Mouse (Mus musculus): ENCODE data around the gene Vax1.

The Vax1 gene

DNA sequence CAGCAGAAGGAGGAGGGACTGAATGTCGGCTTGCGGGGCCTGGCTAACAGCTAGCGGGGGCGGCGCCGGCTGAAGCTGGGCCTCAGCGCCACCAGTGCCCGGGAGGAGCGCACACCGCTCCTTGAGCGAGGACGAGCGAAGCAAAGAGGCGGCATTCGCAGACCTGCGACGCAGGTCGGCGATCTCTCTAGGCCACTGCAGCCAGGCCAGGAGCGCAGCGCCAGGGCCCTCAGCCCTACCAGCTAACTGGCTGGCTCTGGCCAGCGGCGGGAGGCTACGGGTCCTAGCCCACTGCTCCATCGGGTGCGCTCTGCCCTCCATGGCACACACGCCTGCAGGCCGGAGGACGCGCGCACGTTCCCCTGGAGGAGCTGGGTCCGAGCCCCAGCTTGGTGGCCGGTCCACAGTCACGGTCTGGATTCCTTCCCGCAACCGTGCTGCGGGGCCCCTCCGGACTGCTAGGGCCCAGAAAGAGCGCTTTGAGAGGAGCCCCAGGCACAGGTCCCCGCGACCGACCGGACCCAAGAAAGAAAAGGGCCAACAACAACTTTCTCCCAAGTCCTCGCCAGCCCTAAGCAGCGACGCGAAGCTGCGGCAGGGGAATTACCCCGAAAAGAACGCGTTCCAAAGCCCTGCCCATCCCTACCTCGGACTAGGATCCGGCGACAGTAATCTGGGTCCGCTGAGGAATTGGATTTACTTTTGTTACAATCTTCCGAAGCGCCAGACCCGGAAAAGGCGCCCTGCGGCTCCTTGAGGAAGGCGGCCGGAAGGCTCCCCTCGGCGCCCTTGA, 517 bp downstream of the Vax1 start:
- DNase-seq, result no peak

DNA sequence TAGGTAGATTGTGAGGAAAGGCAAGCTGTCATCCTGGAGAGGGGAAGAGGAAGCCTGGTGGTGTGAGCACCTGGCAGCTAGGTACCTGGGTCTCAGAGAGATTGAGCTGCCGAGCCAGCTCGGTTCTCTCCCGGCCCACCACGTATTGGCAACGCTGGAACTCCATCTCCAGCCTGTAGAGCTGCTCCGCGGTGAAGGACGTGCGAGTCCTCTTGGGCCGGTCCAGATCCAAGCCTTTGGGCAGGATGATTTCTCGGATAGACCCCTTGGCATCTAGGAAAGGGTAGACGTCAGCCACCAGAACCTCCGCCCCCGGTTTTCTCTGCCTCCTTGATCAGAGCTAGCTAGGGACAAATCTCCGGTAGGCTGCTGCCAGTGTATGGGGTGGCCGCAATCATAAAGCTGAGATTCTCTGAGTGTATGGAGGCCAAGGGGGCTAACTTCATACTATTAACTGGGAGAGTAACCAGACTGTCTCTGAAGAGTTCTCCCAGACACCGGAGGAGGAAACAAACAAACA, 1.4 kb downstream of the Vax1 start:
- DNase-seq, result no peak

DNA sequence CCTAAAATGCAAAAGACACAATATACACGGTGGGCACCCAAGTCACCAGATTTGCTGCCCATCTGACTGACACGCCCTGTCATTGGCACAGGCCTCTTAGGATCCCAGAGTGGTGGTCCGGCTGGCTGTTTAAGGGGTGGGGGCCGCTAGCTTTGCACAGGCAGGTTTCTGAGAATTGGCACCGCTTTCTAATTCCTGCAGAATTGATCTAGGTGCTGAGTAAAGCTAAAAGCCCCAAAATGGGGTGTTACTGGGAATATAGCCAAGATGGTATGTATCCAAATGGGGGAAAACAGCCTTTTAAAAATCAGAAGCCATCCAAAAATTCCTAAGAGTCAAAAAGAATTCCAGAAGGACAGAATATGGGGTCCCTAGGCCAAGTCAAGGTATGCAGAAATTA, 2.0 kb downstream of the Vax1 start:
- DNase-seq, result no peak

DNA sequence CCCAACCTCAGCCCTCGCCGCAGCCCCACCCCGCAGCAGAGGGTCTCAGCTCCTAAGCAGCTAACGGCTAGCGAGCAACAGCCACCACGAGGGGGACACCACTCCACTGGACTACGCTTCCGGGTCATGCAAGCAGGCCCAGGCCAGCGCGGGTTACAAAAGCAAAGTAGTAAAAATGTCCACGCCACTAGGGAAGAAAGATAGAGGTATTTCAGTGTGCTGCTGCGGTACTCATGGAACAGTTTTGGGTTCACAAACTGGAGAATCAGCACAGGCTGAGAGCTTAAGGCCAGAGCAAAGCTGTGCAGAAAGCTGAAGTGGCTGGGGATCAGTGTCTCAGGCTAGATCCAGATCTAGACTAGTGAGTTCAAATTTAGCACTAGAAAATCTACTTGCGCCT, 3.0 kb downstream of the Vax1 start:
- no peak for DNase-seq

DNA sequence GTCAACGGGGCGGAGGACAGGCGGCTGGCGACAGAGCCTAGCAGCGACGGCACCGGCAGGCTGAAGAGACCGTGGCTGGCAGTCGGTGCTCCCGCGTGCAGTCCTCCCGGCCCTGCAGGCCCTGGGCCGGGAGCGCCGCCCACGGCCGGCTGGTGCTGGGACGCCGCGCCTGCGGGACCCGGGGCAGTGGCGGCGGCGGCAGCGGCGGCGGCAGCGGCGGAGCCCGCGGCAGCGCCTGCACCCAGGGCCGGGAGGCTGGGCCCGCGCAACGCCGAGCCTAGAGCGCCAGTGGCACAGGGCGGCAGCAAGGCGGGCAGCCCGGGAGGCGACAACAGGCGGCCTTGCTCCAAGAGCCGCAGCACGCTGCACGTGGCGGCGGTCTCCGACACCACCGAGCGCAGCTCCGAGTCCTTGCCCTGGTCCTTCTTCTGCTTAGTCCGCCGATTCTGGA, 3.5 kb downstream of the Vax1 start:
- no peak for DNase-seq

DNA sequence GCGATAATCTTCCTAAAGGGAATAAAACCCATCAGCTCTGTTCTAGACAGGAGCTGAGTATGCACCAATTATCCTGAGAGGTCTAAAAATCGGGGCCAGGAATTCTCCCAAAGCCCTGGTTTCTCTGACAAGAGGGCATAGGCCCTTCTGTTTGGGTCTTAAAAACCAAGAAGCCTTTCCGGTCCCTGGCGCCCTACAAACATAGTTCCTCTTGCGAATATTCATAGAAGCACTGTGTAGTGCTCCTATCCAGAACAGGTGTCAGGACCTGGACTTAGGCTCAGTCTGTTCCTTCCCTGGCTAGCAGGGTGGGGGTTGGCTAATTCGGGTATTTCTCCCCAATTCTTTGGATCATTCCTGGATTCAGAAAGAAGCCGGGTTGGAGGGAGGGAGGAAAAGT, 4.3 kb downstream of the Vax1 start:
- no peak for DNase-seq

DNA sequence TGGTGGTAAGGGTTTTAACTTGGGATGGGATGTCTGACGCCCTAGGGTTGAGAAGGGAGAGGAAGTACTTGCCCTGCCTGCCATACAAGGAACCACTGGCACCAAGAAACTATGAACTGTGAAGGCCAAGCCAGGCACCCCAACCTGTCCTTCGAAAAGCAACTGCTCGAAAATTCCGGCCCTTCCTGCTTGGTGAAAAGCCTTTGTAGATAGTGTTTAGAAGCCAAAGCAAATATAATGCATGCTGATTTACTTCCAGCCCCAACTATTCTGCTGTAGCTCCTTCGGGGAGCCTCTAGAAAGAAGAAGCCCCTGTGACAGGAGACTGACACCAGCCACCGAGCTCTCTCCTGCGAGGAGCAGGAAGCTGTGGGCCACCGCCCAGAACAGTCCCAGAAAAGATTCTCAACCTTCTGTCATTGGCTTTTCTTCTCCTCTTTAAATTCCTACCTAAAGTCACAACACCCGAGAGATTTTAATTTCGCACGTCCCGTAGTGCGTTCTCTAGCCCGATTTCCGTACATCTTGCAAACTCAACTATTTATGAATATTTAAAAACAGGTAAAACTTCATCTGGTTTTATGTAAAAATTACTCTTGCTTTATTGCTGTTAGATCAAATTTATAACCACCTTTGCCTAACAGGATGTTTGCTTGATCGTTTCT, 4.8 kb downstream of the Vax1 start:
- no peak for DNase-seq

DNA sequence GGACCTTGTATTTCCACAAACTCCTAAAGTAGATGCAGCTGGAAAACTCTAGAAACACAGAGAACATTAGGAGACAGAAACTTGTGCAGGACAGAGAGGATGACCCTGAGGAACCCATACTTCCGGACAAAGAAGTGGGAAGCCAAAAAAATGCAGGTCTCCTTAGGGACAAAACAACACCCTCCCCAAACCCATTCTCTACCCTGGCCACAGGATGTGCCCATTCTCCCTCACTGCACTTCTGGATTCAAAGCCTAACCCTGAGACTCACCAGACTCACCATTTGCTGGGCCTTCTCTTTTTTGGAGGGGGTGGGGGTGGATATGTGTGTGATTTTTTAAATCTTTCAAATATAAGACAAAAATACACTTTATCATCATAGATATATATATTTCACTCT, 5.7 kb downstream of the Vax1 start:
- no peak for DNase-seq

DNA sequence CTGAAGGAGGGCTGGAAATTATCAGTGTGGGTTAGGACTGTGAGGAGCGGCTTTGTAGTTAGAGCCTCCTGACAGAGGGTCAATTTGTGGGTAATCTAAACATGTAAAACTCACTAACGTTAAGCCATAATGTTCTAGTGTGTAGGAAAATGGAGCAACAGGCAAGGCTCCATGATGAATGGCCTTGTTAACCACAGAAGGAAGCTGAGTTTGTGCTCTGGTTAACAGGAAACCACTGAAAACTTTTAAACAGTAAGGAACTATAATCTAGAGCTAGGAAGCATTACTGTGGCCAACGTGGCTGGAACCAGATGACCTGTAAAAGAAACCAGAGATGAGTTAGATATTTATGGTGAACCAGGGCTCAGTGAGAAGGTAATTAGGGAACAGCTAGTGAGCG, 13.2 kb downstream of the Vax1 start:
- no peak for DNase-seq

DNA sequence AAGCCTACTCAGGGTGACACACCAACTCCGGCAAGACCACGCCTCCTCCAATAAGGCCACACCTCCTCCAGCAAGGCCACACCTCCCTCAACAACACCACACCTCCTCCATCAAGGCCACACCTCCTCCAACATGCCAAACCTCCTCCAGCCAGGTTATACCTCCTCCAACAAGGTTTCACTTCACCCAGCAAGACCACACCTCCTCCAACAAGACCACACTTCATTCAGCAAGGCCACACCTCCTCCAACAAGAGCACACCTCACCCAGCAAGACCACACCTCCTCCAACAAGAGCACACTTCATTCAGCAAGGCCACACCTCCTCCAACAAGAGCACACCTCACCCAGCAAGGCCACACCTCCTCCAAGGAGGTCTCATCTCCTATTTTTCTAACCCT, 15.7 kb downstream of the Vax1 start:
- DNase-seq, result no peak

DNA sequence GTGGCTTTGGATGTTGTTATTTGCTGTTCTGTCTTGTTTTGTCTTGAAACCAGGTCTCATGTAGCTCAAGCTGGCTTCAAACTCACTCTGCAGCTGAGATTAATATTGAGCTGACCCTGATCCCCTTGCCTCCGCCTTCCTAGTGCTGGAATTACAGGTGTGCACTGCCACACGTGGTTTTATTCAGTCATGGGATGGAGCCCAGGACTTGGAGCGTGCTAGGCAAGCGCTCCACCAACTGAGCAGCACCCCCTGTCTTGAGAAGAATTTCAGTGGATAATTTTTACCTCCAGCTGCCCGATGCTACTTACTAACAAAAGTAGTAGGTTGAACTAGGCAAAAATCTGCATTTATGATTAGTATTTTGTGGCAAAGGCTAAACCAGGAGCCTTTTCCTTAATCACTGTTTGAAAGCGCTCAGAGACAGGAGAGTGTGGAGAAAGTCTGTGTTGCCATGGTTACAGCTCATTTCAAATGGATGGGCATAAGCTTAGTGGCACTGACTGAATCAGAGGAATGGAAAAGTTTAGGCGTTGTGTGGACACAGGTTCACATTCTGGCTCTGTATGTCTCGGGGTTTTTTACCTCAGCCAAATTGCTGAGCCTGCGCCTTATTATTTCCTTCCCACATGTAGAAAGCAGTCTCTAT, 24.2 kb downstream of the Vax1 start:
- no peak for DNase-seq

DNA sequence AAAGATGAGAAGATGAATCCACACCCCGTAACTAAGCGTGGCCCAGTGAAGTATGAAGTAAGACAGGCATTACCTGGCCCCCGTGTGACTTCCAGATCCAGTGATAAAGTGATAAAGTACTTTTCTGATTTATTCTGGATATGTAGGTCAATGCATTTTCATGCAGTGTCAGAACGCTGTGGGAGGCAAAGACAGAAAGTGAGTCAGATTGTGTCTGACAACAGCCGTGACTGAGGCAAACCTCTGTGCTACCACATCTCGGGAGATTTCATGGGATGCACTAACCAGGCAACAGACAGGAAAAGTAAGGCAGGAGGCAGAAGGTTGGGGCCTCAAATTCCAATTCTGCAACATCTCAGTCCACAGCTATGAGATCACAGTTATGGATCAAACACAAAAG, 24.8 kb downstream of the Vax1 start:
- no peak for DNase-seq

DNA sequence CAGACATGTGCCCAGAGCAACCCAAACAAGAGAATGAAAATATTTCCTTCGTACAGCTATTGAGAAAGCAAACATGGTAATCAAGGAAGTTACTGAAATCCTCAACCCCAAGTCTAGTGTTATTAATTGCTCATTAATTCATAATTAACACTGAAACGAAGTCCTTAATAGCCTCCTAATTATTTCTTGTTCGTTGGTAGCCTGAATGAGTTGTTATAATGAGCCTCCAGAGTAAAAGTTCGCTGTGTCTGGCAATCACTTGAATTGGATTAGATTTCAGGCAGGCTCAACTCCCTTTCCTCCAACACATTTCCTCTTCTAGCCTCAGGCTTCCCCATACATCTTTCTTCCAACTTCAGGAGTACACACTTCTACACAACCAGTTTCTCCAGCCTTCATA, 27.6 kb downstream of the Vax1 start:
- no peak for DNase-seq

DNA sequence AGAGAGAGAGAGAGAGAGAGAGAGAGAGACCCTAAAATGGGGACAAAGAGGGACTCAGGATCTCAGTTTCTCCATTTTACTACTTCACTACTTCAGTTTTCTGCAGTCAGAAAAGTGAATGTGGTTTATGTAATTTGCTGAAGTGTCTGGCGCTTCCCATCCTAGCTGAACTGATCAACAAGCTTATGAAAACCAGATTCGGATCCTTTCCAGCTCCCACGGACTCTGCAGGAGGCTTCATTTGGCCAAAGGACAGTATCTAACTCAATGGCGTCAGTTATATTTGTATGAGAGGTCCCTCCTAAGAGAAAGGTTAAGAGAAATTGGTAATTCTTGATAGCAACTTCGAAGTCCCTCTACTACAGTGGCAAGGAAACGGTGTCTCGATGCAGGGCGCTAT, 34.5 kb downstream of the Vax1 start:
- DNase-seq, result peak; percentile 75

DNA sequence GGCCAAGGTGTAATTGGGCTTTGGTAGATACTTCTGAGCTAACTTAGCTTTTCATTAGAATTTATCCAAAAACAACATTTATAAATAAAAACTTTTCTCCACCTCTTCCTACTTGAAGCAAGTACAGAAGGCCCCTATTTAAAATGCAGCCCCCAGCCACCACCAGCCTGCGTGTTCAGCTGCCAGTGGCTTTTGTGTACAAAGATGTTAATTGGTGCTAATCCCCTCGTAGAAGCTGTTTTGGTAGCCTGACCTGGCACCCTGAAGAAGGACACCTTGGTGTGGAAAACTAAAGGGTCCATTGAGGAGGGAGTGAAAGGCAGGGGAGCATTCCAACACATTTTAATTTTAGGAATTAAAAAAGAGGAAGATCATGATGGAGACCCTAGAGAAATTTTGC, 34.9 kb downstream of the Vax1 start:
- DNase-seq, result peak; percentile 71

DNA sequence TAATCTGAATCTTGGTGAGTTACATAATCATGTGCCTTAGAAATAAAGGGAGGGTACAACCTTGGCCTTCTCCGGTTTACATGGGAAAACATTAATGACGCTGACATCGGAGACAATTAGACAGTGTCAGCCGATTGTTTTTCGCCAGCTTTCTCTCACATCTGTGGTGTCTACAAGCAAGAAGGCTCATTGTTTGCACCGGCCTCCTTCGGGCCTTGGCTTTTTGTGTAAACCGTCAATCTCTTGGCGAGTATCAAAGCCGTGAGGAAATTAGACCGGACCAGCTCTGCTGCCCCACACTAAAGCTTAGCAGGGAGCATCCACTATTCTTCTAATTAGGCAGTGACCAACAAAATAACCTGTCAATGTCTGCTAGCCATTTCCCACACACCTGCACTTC, 36.7 kb downstream of the Vax1 start:
- peak; percentile 28 for DNase-seq

DNA sequence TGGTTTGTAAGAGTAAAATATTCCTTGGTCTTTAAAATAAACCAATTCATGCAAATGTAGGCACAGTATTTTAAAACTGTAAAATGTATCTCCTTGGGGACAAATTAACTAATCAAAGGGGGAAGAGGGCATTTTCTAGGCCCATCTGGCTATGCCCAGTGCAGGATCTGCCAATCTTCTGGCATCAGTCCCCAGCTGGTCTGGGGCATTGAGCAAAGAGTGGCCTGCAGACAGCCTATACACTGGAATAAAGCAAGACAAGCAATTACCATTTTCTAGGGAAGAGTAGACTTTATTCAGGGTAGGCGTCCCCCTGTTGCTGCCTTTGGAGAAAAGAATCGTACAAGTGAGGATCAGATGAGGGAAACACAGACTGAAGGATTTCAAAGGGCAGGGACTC, 40.2 kb downstream of the Vax1 start:
- peak; percentile 18 for DNase-seq

DNA sequence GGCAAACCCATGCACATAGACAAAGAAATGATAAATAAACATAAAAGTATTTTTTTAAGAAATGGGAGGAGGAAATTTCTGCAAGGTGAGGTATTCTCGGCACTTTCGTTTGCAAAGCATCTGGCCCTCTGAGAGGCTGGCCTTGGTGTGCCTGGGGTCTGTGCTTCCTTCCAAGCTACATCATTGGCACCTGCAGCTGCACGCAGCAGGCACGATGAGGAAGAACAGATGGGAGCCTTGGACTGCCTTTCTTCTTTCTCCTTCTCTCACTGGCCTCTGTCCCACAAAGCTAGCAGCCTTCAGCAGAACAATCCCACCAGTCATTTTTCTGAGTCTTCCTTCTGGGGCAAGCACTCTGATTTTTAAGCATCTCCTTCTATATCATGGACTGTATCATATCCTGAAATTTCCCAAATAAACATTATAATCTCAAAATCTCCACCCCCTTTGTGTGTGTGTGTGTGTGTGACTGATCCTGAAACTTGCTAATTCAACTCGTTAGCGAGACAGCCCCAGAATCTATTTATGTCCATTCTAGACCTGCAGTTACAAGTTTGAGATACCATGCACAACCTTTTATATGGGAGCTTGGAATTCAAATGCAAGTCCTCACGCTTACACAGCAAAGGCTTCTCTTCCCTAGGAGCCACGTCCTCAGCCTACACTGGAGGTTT, 41.2 kb downstream of the Vax1 start:
- DNase-seq, result peak; percentile 55

DNA sequence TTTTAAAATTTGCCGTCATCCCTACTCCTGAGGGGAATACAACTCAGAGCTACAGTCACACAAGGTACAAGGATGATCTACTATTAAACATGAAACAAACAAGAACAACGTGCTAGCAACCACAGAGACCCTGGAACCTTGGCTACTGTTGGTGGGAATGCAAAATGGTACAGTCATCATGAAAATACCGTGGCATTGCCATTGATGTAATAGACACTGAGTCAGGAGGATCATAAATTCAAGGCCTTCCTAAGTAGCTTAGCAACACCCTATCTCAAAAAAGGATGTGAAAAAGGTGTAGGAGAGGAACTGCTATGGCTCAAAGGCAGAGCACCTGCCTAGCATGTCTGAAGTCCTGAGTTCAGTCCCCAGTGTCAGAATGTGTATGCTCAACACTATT, 42.4 kb downstream of the Vax1 start:
- DNase-seq, result peak; percentile 6
